Mouse (Mus musculus) naive thymus-derived CD4-positive, alpha-beta T cell, adult 5 months (primary cell): ENCODE data around the gene Spsb4. TPM values are rescaled to one million over a fixed set of nuclear protein-coding genes. Genes with fewer than 3 reads are reported as not detected.

ENCODE experiments used
- polyA plus RNA-seq: library from polyadenylated mRNA; unstranded; fragments of 100-300 nt; shearing (Covaris generic); gene quantifications from one replicate; pipeline ENCODE4 v1.2.1, GENCODE M21; 2017

Gene Spsb4
- polyA plus RNA-seq = not detected

GRCm38 (mm10) chr9:97018677-97019147 is at the start of gene Spsb4:
TSS of gene Spsb4 (minus strand) at chr9:97018843.

Other genes with a start within 250 kb of the Spsb4 start
- gene Pxylp1, start 126.2 kb downstream of the Spsb4 start, polyA plus RNA-seq = 29.6 TPM
- gene Slc25a36, start 92.3 kb upstream of the Spsb4 start, polyA plus RNA-seq = 148 TPM